In the genomic region with DNA sequence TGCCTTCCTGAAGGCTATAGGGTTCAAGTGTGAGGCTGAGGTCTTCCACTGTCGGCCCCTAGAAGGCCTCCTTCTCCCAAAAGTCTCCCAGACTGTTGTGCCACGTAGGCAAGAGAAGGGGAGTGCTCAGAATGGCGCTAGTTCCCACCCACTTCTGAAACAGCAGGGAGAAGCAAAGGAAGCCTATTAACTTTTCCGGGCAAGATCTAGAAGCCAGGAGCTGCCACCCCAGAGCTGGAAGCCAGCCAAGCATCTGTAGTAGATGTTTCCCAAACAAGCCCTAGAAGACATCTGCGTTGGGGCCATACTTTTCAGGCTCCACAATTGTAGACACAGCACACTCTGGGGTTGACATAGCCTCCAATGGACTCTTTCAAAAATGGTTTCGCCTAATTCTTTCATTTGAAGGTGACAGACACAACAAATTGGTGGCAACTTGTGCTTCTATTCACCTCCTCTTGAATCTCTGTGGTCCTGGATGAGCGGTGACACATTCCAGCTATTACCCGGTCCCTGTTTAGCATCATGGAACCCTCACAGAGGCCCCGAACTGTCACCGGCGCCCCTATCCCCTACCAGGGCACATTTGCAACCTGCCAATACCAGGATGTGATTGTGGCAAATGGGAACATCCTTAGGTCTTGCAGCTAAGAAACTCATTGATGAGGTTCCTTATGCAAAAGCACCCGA, we compare ENCODE assay signal across 9 mouse cellular contexts. TPM values are rescaled to one million over a fixed set of nuclear protein-coding genes. Genes with fewer than 3 reads are reported as not detected.
DNase-seq lines count a peak whose midpoint lies in the region; ATAC-seq and TF ChIP-seq lines count a peak whose summit lies in the region.
"Had no signal": no experiment of that assay in that cellular context is flagged by ENCODE, and none has a peak within 500 bp of the region (broad histone marks: within the 10 kb centered on the region; RNA-seq: fewer than 3 reads in every experiment).

No protein-coding gene starts in this region.

- H3K4me3 ChIP-seq in spleen, adult 2 months (ENCODE audit: extremely low read depth, insufficient read depth, insufficient read length) = peak overlapping the region; percentile 12; the same call in 1 of the 2 replicates
- H3K4me3 ChIP-seq in heart, adult 2 months = peak overlapping the region; percentile 62
- H3K4me3 ChIP-seq in kidney, adult 2 months (ENCODE audit: insufficient read depth, low read depth, low read length) = peak overlapping the region; percentile 93
- H3K4me3 ChIP-seq in lung, embryonic 14.5 days (ENCODE audit: low read depth, low read length) = peak overlapping the region; percentile 68

- ATAC-seq in lung, embryonic 14.5 days (ENCODE audit: insufficient read depth) = 0 out of 2 replicates have a peak, but pooled peaks have one; percentile 12

- no peaks in the 10 kb centered on the region for H3K9me3 ChIP-seq in lung, embryonic 14.5 days (ENCODE audit: low read depth, low read length)

- no peak for TF ChIP-seq CTCF in spleen, adult 2 months (IDR thresholded peaks at IDR 0.05; ENCODE audit: extremely low read depth, insufficient read depth, insufficient read length, insufficient replicate concordance)
- TF ChIP-seq CTCF in heart, adult 2 months (IDR thresholded peaks at IDR 0.05) = peak; percentile 27
- TF ChIP-seq CTCF in kidney, adult 2 months (conservative IDR thresholded peaks at IDR 0.05; ENCODE audit: insufficient read depth, insufficient read length, low read depth, low read length) = no peak
- peak; percentile 24; the same call in 1 of the 2 replicates for TF ChIP-seq CTCF in lung, embryonic 14.5 days (IDR thresholded peaks at IDR 0.05; ENCODE audit: low read depth)

- WGBS in spleen, adult 2 months = 73% methylated on average over 12 of the region's 12 CpGs
- WGBS in heart, adult 2 months = 49% methylated on average over 12 of the region's 12 CpGs
- 40% methylated on average over 12 of the region's 12 CpGs for WGBS in kidney, adult 2 months
- WGBS in lung, embryonic 14.5 days = 45% methylated on average over 12 of the region's 12 CpGs

- H3K4me2 ChIP-seq in lung, embryonic 14.5 days = peak overlapping the region; percentile 95

- H3K9ac ChIP-seq in heart, adult 2 months (ENCODE audit: low read depth, low read length) = peak overlapping the region; percentile 10
- peak overlapping the region; percentile 68 for H3K9ac ChIP-seq in lung, embryonic 14.5 days

- H3K4me1 ChIP-seq in spleen, adult 2 months (ENCODE audit: control insufficient read depth, insufficient read depth, insufficient read length) = no peaks in the 10 kb centered on the region
- H3K4me1 ChIP-seq in heart, adult 2 months (ENCODE audit: control insufficient read depth, insufficient read depth, low read length) = no peaks in the 10 kb centered on the region; the same call in 1 of the 2 replicates
- H3K4me1 ChIP-seq in kidney, adult 2 months (ENCODE audit: control insufficient read depth, insufficient read depth, low read length) = peaks cover 27% of the 10 kb centered on the region
- 0 out of 2 replicates have a peak, but pooled peaks cover 4% of the 10 kb centered on the region for H3K4me1 ChIP-seq in lung, embryonic 14.5 days (ENCODE audit: insufficient read depth)

- H3K79me2 ChIP-seq in heart, adult 2 months (replicated peaks; ENCODE audit: control insufficient read depth, insufficient read depth, low read length) = no peaks in the 10 kb centered on the region

- intact Hi-C loops in heart, adult 2 months (cut with DNase I) = loop anchor here (5.0 kb wide), 1 partner anchor 231 kb away; no protein-coding TSS in a partner anchor

- TF ChIP-seq POLR2A in spleen, adult 2 months (IDR thresholded peaks at IDR 0.05; ENCODE audit: low read depth, low read length) = no peak
- 0 out of 2 replicates have a peak, but pooled peaks have one; percentile 43 for TF ChIP-seq POLR2A in heart, adult 2 months (IDR thresholded peaks at IDR 0.05; ENCODE audit: insufficient read depth, low read depth, low read length)
- no peak for TF ChIP-seq POLR2A in kidney, adult 2 months (IDR thresholded peaks at IDR 0.05; ENCODE audit: low read depth, low read length)

- H3K27ac ChIP-seq in spleen, adult 2 months (ENCODE audit: insufficient read depth, low read length) = peak overlapping the region; percentile 37
- H3K27ac ChIP-seq in heart, adult 2 months = peak overlapping the region; percentile 79
- H3K27ac ChIP-seq in kidney, adult 2 months (ENCODE audit: insufficient read depth, low read depth, low read length) = peak overlapping the region; percentile 98
- peak overlapping the region; percentile 89 for H3K27ac ChIP-seq in lung, embryonic 14.5 days (ENCODE audit: low read depth)

- H3K36me3 ChIP-seq in spleen, adult 2 months (ENCODE audit: control insufficient read depth, insufficient read depth, low read length) = no peaks in the 10 kb centered on the region
- H3K36me3 ChIP-seq in heart, adult 2 months (ENCODE audit: control insufficient read depth, insufficient read depth, low read length) = 0 out of 2 replicates have a peak, but pooled peaks cover 2% of the 10 kb centered on the region
- peaks cover 3% of the 10 kb centered on the region; the same call in 1 of the 2 replicates for H3K36me3 ChIP-seq in kidney, adult 2 months (ENCODE audit: control insufficient read depth, insufficient read depth, low read length)
- peaks cover 11% of the 10 kb centered on the region for H3K36me3 ChIP-seq in lung, embryonic 14.5 days (ENCODE audit: insufficient read depth)

- peaks cover 4% of the 10 kb centered on the region for H3K27me3 ChIP-seq in spleen, adult 2 months (ENCODE audit: control insufficient read depth, insufficient read depth, low read length)
- no peaks in the 10 kb centered on the region for H3K27me3 ChIP-seq in heart, adult 2 months (ENCODE audit: control insufficient read depth, insufficient read depth, low read length)
- H3K27me3 ChIP-seq in kidney, adult 2 months (replicated peaks; ENCODE audit: control insufficient read depth, insufficient read depth, low read length) = no peaks in the 10 kb centered on the region
- no peaks in the 10 kb centered on the region for H3K27me3 ChIP-seq in lung, embryonic 14.5 days (ENCODE audit: insufficient read depth, low read length)

- no peak for TF ChIP-seq EP300 in heart, adult 2 months (IDR thresholded peaks at IDR 0.05; ENCODE audit: insufficient read depth, low read depth, low read length)

- DNase-seq in spleen, adult 2 months (ENCODE audit: low read depth in 1 of 2, low spot score in 2 of 2) = no peak
- DNase-seq in spleen, adult 12 weeks (ENCODE audit: low spot score) = no peak
- peak; percentile 62 to 63 for DNase-seq in heart, adult 2 months
- DNase-seq in kidney, adult 2 months = peak; percentile 86
- DNase-seq in lung, embryonic 14.5 days = peak; percentile 86
- DNase-seq in urinary bladder, postnatal 4 days (ENCODE audit: low spot score in 2 of 2) = peak; percentile 43 to 71
- DNase-seq in frontal cortex, postnatal 25 days (ENCODE audit: low spot score in 2 of 2) = no peak
- no peak for DNase-seq in cerebellum, adult 9-11 months

RNA-seq across cellular contexts. Expression of a gene that starts 1.4 kb away (rescaled TPM):
- 5.4 and 8.2 TPM in 2 replicates for polyA plus RNA-seq in spleen, adult 2 months (2012; rRNA removed)
- 10 to 100 TPM in 1 of 2 experiments, 1 to 10 TPM in 1; 7.9 to 10.6 TPM for total RNA-seq in heart, adult 2 months (2021)
- 1.8 and 2.6 TPM in 2 replicates for polyA plus RNA-seq in heart, adult 2 months (2012; rRNA removed)
- polyA plus RNA-seq in kidney, adult 2 months (2012; rRNA removed) = 11.6 and 12.9 TPM in 2 replicates
- polyA plus RNA-seq in lung, embryonic 14.5 days (2014; fragmentation: Nextera tagmentation; extraction: Ambion mirVana) = 16.3 and 17.9 TPM in 2 replicates
- total RNA-seq: MEL had no signal

Comparison
In these comparisons a context has a peak if more than half of its experiments do, and no peak if none do; other contexts are left out.
1. DNase-seq: peak in heart, adult 2 months (2 of 2), kidney, adult 2 months (single experiment), lung, embryonic 14.5 days (single experiment) and urinary bladder, postnatal 4 days (2 of 2); none in spleen, adult 2 months (0 of 2), spleen, adult 12 weeks (single experiment), frontal cortex, postnatal 25 days (0 of 2) and cerebellum, adult 9-11 months (single experiment).
2. H3K27ac ChIP-seq: peak in every context shown above with its lines; median percentile 98 in kidney, adult 2 months; 89 in lung, embryonic 14.5 days; 79 in heart, adult 2 months; 37 in spleen, adult 2 months.
3. H3K4me3 ChIP-seq: peak in every context shown above with its lines; median percentile 93 in kidney, adult 2 months; 68 in lung, embryonic 14.5 days; 62 in heart, adult 2 months; 12 in spleen, adult 2 months.
4. CTCF ChIP-seq: peak in heart, adult 2 months (single experiment) and lung, embryonic 14.5 days (single experiment); none in spleen, adult 2 months (single experiment) and kidney, adult 2 months (single experiment).